Mouse (Mus musculus): ENCODE measurements around the gene Padi4. TPM values are rescaled to one million over a fixed set of nuclear protein-coding genes. Genes with fewer than 3 reads are reported as not detected.

Gene Padi4
- polyA plus RNA-seq, 1 experiment from 2014 or later = 0.12 TPM

GRCm38 (mm10) chr4:140812609-140813008, 38.6 kb upstream of the Padi4 start:
- Histone ChIP-seq H3K4me2 (ENCODE audit: low read length) (no peak overlapping the region), H3K27me3 (ENCODE audit: control insufficient read depth, insufficient read depth, low read length) (no peaks in the 10 kb centered on the region), H3K4me3 (replicated peaks; ENCODE audit: low read depth, low read length) (no peak overlapping the region), H3K9ac (replicated peaks; ENCODE audit: low read length) (no peak overlapping the region), H3K36me3 (ENCODE audit: control insufficient read depth, insufficient read depth, low read length) (no peaks in the 10 kb centered on the region), H3K4me1 (ENCODE audit: control insufficient read depth, insufficient read depth, low read length) (0 out of 2 replicates have a peak, but pooled peaks cover 5% of the 10 kb centered on the region), H3K9me3 (ENCODE audit: control insufficient read depth, low read length) (no peaks in the 10 kb centered on the region), H3K27ac (replicated peaks; ENCODE audit: low read depth, low read length) (no peak overlapping the region)
- peak; percentile 65 for DNase-seq
- no peak for ATAC-seq (ENCODE audit: low FRiP score, low TSS enrichment)
- 30% methylated on average over 12 of the region's 14 CpGs for WGBS

DNA sequence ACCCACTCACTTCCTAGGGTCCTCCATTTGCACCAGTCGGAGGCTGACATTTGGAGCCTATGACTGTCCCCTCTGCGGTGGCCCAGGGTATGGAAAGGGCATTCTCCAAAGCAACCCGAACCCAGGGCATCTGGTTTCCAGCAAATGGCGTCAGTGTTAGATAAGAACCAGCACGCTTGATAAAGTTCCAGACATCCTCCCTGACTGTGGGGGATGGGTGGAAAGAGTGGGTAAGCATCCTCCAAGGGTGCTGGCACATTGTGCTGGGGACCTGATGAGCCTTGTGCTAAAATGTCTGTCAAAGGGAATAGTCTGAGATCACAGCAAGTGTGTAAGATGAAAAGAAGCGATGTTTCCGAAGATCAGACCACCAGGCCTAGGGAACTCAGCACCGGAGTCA, 38.2 kb upstream of the Padi4 start:
- Histone ChIP-seq H3K9ac (replicated peaks; ENCODE audit: low read length) (no peak overlapping the region), H3K9me3 (ENCODE audit: control insufficient read depth, low read length) (no peaks in the 10 kb centered on the region), H3K36me3 (ENCODE audit: control insufficient read depth, insufficient read depth, low read length) (no peaks in the 10 kb centered on the region), H3K4me1 (ENCODE audit: control insufficient read depth, insufficient read depth, low read length) (0 out of 2 replicates have a peak, but pooled peaks cover 5% of the 10 kb centered on the region), H3K4me3 (replicated peaks; ENCODE audit: low read depth, low read length) (no peak overlapping the region), H3K27me3 (ENCODE audit: control insufficient read depth, insufficient read depth, low read length) (no peaks in the 10 kb centered on the region), H3K27ac (replicated peaks; ENCODE audit: low read depth, low read length) (no peak overlapping the region), H3K4me2 (ENCODE audit: low read length) (no peak overlapping the region)
- 82% methylated on average over 8 of the region's 8 CpGs for WGBS
- no peak for DNase-seq
- ATAC-seq (ENCODE audit: low FRiP score, low TSS enrichment) = no peak

DNA sequence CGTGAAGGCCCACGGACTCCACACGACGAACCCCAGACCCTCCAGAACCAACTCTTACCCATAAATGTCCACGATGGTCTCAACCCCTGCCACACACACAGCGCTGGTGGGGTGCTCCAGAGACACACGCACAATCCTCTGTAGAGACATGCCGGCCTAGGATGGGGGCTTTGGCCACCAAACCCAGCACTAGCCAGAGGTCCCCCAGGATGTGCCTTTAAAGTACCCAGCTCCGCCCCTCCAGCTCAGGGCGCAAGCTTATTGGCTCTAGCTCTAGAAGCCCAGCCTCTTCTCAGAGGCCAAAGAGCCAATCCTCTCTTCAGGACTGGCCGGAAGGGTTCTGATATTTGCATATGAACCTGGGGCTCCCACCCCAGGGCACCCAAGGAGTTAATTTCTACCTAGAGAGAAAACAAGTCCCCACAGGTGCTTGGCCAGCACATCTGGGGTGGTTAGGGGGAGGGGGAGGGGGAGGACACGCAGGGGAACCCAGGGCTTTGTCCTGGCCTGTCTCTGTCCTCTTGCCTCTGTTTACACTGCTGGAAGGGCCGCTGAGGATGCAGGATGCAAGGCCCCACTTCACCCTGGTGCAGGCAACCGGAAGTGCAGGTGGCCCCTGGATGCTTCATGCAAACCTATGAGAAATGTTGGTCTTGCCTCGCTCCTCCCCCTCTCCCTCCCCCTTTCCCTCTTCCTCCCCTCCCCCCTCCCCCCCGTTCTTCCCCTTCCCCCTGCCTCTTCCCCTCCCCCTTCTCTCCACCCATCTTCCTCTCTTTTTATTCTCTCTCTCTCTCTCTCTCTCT, 36.6 kb upstream of the Padi4 start, which contains the start of gene Padi3:
TSS of gene Padi3 (minus strand) at position 191 of the 803 bp plus-strand sequence.
- Histone ChIP-seq H3K27me3 (ENCODE audit: control insufficient read depth, insufficient read depth, low read length) (no peaks in the 10 kb centered on the region), H3K36me3 (ENCODE audit: control insufficient read depth, insufficient read depth, low read length) (no peaks in the 10 kb centered on the region), H3K27ac (replicated peaks; ENCODE audit: low read depth, low read length) (no peak within 1 kb of the TSS), H3K4me3 (replicated peaks; ENCODE audit: low read depth, low read length) (no peak within 1 kb of the TSS), H3K9ac (replicated peaks; ENCODE audit: low read length) (no peak within 1 kb of the TSS), H3K4me1 (ENCODE audit: control insufficient read depth, insufficient read depth, low read length) (0 out of 2 replicates have a peak, but pooled peaks cover 5% of the 10 kb centered on the region), H3K4me2 (ENCODE audit: low read length) (no peak within 1 kb of the TSS), H3K9me3 (ENCODE audit: control insufficient read depth, low read length) (no peaks in the 10 kb centered on the region)
- ATAC-seq (ENCODE audit: low FRiP score, low TSS enrichment) = no peak
- WGBS = 73% methylated on average over 16 of the region's 16 CpGs
- DNase-seq = no peak

- Histone ChIP-seq H3K4me1 (ENCODE audit: control insufficient read depth, insufficient read depth, low read length) (0 out of 2 replicates have a peak, but pooled peaks cover 5% of the 10 kb centered on the region), H3K9me3 (ENCODE audit: control insufficient read depth, low read length) (no peaks in the 10 kb centered on the region), H3K27ac (replicated peaks; ENCODE audit: low read depth, low read length) (no peak overlapping the region), H3K9ac (replicated peaks; ENCODE audit: low read length) (no peak overlapping the region), H3K36me3 (ENCODE audit: control insufficient read depth, insufficient read depth, low read length) (no peaks in the 10 kb centered on the region), H3K27me3 (ENCODE audit: control insufficient read depth, insufficient read depth, low read length) (no peaks in the 10 kb centered on the region), H3K4me3 (replicated peaks; ENCODE audit: low read depth, low read length) (no peak overlapping the region), H3K4me2 (ENCODE audit: low read length) (no peak overlapping the region)
- ATAC-seq (ENCODE audit: low FRiP score, low TSS enrichment) (no peak), DNase-seq (no peak)
- 84% methylated on average over 8 of the region's 8 CpGs for WGBS
Measured at GRCm38 (mm10) chr4:140809118-140809517, 35.1 kb upstream of the Padi4 start.

DNA sequence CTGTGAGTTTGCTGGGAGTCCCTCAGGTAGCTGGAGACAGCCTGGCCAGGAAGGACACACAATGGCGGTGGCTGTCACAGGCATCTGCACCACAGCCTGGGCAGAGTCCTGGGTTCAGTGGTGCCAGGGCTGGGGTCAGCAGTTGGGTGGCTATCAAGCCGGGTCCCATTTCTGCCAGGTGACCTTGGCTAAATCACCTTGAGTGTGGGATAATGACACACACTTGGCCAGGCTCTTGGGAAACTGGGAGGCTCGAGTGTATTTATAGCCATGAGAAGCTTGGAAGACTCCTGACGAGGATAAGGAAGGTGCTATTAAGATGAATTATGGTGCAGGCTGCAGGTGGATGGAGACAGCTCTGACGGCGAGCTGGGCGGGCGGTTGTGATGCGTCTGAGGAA, 30.6 kb upstream of the Padi4 start:
- Histone ChIP-seq H3K9me3 (ENCODE audit: control insufficient read depth, low read length) (no peaks in the 10 kb centered on the region), H3K4me3 (replicated peaks; ENCODE audit: low read depth, low read length) (no peak overlapping the region), H3K27ac (replicated peaks; ENCODE audit: low read depth, low read length) (no peak overlapping the region), H3K4me1 (ENCODE audit: control insufficient read depth, insufficient read depth, low read length) (no peaks in the 10 kb centered on the region), H3K9ac (replicated peaks; ENCODE audit: low read length) (no peak overlapping the region), H3K4me2 (ENCODE audit: low read length) (no peak overlapping the region), H3K27me3 (ENCODE audit: control insufficient read depth, insufficient read depth, low read length) (no peaks in the 10 kb centered on the region), H3K36me3 (ENCODE audit: control insufficient read depth, insufficient read depth, low read length) (no peaks in the 10 kb centered on the region)
- WGBS = 87% methylated on average over 9 of the region's 9 CpGs
- DNase-seq = no peak
- ATAC-seq (ENCODE audit: low FRiP score, low TSS enrichment) = no peak

DNA sequence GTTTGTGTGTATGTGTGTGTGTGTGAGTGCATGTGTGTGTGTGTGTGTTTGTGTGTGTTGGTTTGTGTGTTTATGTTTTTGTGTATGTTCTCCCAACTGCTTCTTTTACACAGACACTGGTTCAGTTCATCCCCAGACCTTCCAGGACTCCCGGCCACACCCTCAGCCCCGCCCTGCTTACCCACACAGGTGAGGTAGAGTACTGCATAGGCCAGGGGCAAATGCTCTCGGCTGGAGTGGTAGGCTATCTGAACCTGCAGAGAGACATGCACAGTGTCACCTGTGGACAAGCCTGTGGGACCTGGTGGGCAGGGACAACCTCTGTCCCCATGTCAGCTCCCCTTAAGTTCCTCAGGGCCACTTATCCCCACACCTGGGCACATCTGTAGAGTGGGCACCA, 27.3 kb upstream of the Padi4 start:
- 88% methylated on average over 3 of the region's 3 CpGs for WGBS
- Histone ChIP-seq H3K4me1 (ENCODE audit: control insufficient read depth, insufficient read depth, low read length) (no peaks in the 10 kb centered on the region), H3K27me3 (ENCODE audit: control insufficient read depth, insufficient read depth, low read length) (no peaks in the 10 kb centered on the region), H3K36me3 (ENCODE audit: control insufficient read depth, insufficient read depth, low read length) (no peaks in the 10 kb centered on the region), H3K4me3 (replicated peaks; ENCODE audit: low read depth, low read length) (no peak overlapping the region), H3K9ac (replicated peaks; ENCODE audit: low read length) (no peak overlapping the region), H3K4me2 (ENCODE audit: low read length) (no peak overlapping the region), H3K27ac (replicated peaks; ENCODE audit: low read depth, low read length) (no peak overlapping the region), H3K9me3 (ENCODE audit: control insufficient read depth, low read length) (no peaks in the 10 kb centered on the region)
- no peak for DNase-seq
- no peak for ATAC-seq (ENCODE audit: low FRiP score, low TSS enrichment)

DNA sequence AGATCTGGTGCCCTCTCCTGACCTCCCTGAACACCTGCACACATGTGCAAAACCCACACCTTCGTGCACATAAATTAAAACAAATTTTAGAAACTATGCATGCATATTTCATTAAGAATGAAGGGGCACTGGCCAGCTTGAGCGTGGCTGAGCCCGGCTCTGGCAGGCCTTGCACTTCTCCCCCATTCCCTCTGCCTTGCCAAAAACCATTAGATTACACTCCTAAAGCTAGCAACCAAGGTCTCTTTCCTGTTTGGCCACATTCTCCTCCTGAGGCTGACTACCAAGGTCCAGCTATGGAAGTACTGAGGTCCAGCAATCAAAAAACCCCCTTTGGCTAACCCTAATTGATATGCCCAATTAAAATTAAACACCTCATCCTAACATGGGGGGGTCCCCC, 22.8 kb upstream of the Padi4 start:
- no peaks in the 10 kb centered on the region for H3K4me1 ChIP-seq (ENCODE audit: control insufficient read depth, insufficient read depth, low read length)
- ATAC-seq (ENCODE audit: low FRiP score, low TSS enrichment) (no peak), DNase-seq (no peak)
- no peak overlapping the region for H3K9ac ChIP-seq (replicated peaks; ENCODE audit: low read length)
- 82% methylated on average over 3 of the region's 3 CpGs for WGBS
- no peak overlapping the region for H3K4me3 ChIP-seq (replicated peaks; ENCODE audit: low read depth, low read length)
- no peak overlapping the region for H3K4me2 ChIP-seq (ENCODE audit: low read length)
- H3K27ac ChIP-seq (replicated peaks; ENCODE audit: low read depth, low read length) = no peak overlapping the region
- H3K36me3 ChIP-seq (ENCODE audit: control insufficient read depth, insufficient read depth, low read length) = no peaks in the 10 kb centered on the region
- H3K9me3 ChIP-seq (ENCODE audit: control insufficient read depth, low read length) = no peaks in the 10 kb centered on the region
- no peaks in the 10 kb centered on the region for H3K27me3 ChIP-seq (ENCODE audit: control insufficient read depth, insufficient read depth, low read length)

DNA sequence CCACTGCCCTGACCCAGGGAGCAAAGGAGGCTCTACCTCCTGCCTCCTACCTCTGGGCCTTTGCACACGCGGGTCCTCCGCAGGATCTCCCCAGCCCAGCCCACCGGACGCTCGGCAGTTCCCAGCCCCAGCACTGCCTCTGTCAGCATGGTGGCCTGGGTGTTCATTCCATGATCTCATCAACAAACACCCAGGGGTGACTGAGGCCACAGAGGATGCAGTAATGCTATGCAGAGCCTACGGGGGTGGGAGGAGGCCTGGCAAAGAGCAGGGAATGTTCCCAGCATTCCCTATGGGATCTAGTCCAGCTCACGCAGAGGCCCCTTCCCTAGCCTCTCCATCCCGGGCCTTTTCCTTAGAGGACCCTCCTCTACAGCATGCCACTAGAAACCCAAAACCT, 20.6 kb upstream of the Padi4 start:
- Histone ChIP-seq H3K4me1 (ENCODE audit: control insufficient read depth, insufficient read depth, low read length) (no peaks in the 10 kb centered on the region), H3K9me3 (ENCODE audit: control insufficient read depth, low read length) (no peaks in the 10 kb centered on the region), H3K27me3 (ENCODE audit: control insufficient read depth, insufficient read depth, low read length) (no peaks in the 10 kb centered on the region), H3K9ac (replicated peaks; ENCODE audit: low read length) (no peak overlapping the region), H3K4me2 (ENCODE audit: low read length) (no peak overlapping the region), H3K36me3 (ENCODE audit: control insufficient read depth, insufficient read depth, low read length) (no peaks in the 10 kb centered on the region), H3K27ac (replicated peaks; ENCODE audit: low read depth, low read length) (no peak overlapping the region), H3K4me3 (replicated peaks; ENCODE audit: low read depth, low read length) (no peak overlapping the region)
- DNase-seq (no peak), ATAC-seq (ENCODE audit: low FRiP score, low TSS enrichment) (no peak)
- 88% methylated on average over 9 of the region's 9 CpGs for WGBS

- no peak for DNase-seq
Measured at GRCm38 (mm10) chr4:140793795-140794194, 19.8 kb upstream of the Padi4 start.

More at GRCm38 (mm10) chr4:140793795-140794194, 19.8 kb upstream of the Padi4 start:
- Histone ChIP-seq H3K27me3 (ENCODE audit: control insufficient read depth, insufficient read depth, low read length) (no peaks in the 10 kb centered on the region), H3K4me2 (ENCODE audit: low read length) (no peak overlapping the region), H3K4me1 (ENCODE audit: control insufficient read depth, insufficient read depth, low read length) (no peaks in the 10 kb centered on the region), H3K4me3 (replicated peaks; ENCODE audit: low read depth, low read length) (no peak overlapping the region), H3K36me3 (ENCODE audit: control insufficient read depth, insufficient read depth, low read length) (no peaks in the 10 kb centered on the region), H3K9me3 (ENCODE audit: control insufficient read depth, low read length) (no peaks in the 10 kb centered on the region), H3K9ac (replicated peaks; ENCODE audit: low read length) (no peak overlapping the region), H3K27ac (replicated peaks; ENCODE audit: low read depth, low read length) (no peak overlapping the region)
- 42% methylated on average over 9 of the region's 9 CpGs for WGBS
- no peak for ATAC-seq (ENCODE audit: low FRiP score, low TSS enrichment)

Data from midbrain, embryonic 14.5 days (tissue).